Mouse (Mus musculus) urinary bladder, adult 18-20 months (tissue): ENCODE data around the gene Ulk3.

Experiments used
- DNase-seq, 2 experiments: peaks; one replicate each; pipeline ENCODE4 v3.0.0; 2022; ENCODE audit warnings: low spot score in 2 of 2, mixed read lengths in 2 of 2

The Ulk3 gene

DNA sequence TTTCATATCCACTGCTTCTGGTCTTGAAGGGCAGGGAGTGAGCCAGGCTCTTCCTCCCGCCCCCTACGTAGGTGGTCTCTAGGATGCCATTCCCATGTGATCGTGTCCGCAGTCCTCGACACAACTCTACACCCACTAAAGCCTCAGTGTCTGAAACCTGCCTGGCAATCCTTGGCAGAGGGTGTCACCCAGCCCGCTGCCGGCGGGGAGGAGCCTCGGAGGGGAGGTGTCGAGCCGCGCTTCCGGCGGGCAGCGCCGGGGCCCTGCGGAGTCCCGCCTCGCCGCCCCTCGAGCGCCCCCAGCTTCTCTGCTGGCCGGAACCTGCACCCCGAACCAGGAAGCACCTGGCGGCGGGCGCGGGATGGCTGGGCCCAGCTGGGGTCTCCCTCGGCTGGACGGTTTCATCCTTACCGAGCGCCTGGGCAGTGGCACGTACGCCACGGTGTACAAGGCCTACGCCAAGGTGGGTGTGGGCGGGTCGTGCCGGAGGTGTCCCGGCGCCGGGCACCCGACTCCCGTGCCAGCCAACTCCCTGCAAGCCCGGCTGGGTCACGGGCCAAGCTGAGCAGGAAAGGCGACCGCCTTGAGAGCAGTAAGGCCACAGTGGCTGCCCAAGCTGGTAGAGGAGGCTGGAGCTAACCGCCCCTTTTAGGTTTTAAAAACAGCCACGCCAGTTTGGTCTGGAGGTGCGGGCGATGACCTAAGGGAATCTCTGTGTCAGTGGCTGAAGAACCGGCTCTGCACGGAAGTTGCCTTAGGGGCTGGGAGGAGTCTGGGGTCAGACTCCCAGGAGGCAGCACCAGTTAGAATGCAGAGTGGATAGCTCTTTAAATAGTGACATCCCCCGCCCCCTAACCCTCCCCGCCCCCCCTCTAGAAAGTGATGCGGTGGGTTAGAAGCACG lies at the start of gene Ulk3:
Gene Ulk3 (plus strand): TSS at position 229 of the 903 bp plus-strand sequence.
- peak; percentile 75 to 84 for DNase-seq

DNA sequence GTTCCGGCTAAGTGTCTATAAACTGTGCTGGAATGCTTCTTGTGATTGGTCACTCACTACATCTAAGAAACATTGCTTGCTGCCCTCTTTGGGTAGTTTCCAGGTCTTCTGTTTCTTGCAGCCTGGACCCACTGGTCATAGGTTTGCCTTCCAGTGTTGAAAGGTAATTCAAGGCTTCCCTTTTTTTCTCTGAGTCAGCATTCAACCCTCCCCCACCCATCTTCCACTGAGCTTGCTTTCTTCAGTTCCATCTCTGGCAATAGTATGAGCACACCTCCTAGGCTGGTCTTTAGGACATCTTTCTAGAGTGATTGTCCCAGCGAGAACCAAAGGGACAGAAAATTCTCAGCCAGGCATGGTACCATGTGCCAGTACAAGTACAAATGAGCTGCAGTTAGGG lies 49.7 kb upstream of the Ulk3 start:
- no peak for DNase-seq

DNA sequence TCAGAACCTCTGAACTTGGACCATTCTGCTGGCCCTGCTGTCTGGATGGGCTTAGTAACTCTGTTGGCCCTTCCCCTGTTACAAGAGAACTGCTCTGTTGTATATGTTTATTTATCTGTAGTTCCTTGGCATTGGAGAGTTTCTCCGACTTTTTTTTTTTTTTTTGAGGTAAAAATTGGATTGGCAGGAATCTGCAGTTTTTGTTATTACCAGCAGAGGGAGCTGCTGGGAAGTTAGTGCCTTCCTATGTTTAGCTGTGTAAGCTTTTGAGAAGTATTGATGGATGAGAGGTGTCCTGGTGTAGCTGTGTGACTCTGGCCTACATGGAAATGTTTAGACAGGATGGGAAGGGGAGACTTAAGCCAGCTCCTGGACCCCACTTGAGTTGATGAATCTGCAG lies 47.9 kb upstream of the Ulk3 start:
- no peak for DNase-seq

DNA sequence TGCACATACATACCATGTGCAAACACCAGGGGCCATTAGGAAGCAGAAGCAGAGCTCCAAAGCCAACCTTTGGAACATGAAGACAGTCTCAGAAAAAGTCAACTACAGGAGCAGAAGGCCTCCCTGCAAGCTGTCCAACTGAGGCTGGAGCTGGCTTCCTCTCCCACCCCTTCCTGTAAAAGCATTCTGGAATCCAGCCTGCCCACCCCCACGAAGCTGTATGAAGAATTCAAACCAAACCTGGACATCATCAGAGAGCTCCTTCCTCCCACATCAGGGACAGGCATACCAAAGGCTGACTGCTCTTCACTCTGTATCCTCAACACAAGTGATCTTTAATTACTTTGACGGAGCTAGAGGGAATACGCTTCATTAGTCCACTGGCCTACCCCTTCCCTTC lies 45.3 kb upstream of the Ulk3 start:
- DNase-seq = no peak

DNA sequence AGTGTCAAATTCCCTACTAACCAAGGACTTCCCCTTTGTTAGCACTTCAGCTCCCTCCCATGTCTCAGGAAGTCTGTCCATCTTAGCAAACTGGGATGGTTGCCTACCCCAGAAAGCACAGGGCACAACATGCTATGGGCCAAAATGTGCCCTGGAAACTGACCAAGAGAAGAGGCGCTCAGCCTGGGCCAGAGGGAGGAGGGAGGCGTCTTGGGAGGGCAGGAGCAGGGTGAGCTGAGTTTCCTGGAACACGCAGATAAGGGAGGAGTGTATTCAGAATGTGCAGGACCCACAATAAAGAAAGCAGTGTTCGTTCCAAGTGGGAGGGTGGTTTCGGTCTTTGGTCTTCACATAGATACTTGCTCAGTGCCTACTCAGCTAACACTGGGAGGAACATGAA lies 42.0 kb upstream of the Ulk3 start:
- no peak for DNase-seq

DNA sequence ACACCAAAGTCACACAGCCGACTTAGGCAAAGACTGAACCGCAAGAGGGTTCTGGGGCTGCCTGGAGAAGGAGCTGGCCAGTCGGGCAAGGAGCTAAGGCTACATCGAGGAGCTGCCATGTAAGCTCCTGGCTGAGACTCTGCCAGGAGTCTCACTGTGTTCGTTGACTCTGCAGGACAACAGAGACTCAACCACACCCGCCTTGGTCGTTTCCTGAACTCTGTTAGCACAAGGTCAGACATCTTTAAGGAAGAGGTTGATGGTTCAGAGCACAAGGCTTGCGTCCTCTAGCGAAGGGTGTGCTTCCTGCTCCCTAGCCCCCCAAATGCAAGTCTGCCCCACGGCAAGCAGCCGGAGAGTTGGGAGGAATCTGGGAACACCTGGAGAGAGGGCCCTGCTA lies 41.4 kb upstream of the Ulk3 start:
- DNase-seq = no peak

DNA sequence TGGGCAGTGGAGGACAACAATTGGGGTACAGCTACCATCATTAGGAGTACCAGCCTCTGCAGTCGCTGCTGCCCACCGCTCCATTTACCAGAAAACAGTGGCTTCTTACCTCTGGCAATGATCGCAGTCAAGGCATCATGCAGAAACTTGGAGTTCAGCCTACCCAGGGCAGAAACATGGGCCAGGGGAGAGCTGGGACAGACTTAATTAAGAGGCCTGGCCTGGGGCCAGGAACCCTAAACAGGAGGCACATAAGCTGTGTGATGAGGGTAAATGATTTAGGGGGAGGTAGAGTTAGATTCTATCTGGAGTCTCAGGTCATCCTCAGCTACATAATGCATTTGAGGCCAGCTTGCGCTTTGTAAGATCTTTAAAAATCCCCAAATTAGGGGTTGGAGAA lies 40.1 kb upstream of the Ulk3 start:
- DNase-seq = no peak

DNA sequence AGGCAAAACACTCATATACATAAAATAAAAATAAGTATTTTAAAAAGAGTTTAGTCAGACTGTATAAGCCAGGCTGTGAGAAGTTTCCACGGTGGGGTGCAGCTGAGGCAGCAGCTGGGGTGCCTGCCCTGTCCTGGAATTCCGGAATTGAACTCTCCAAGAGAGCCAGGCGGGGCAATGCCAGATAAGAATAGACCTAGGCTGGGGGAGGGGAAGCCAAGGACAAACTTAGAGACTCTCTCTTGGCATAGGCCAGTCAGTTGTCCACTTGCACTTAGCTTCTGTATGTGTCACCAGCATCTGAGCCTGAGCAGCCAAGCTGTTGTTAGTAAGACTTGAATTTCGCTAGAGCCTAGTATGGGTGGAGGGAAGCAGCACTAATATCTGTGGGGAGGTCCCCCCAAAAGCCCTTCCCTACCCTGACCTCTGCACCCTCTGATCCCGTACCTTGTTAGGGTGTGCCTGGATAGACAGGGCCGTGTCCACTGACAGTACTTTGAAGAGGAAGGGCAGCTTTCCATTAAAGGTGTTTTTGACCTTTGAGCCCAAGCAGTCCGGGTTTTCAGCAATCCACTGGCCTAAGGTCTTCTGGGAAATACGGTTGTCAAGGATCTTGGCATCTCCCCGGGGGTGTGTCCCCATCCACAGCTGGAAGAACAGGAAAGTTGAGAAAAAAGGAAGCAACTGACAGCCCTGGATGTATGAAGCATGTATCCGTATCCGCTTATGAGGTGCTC lies 39.0 kb upstream of the Ulk3 start:
- DNase-seq = no peak

DNA sequence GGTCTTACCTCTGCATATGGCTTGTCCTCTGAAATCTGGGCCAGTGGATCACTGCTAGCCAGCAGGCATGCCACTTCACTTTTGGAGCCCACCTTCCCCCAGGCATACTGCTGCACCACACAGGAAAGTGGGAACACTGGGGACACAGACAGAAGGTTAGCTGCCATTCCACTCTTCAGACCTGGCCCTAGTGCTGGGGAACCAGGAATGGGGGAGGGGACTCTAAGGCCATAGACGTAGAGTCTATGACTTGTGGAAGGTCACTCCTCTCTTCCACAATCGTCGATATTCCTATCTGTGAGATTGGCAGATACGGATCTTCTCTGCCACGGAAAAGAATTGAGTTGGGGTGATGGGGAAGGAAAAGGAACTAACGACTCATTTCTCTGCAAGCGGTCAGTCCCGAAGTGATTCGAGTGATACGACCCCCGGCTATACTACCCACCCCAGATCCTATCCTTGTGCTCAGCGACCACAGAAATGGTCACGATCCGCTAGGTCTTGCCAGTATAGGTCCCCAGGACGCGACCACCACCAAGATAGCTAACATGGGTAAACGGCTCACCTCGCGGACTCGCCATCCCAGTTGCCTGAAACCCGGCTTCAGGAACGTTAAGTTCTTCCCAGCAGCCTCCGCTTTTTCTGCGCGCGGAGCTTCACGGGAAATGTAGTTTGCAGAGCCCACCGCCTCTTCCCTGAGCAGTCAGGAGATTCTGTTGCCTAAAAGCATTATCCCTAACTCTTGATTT lies 36.9 kb upstream of the Ulk3 start, which contains the start of gene Mpi:
Gene Mpi (minus strand): TSS at position 625 of the 749 bp plus-strand sequence.
- peak; percentile 45 to 51 for DNase-seq

DNA sequence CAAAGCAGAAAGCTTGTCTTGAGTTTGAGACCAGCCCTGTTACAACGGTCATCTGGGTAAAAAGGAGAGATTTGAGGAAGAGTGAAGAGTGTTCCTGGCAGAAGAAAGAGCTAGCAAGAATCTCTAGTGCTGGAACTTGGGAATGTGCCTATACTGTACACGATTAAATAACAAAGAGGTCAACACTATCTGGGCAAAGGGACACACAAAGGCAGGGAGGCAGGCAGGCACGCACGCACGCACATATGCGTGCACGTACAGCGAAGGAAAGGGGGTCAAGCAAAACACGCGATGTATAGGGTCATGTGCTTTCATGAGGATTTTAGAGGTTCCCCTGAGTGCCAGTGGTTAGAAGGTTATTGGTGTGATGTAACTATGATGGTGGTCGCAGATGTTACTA lies 36.1 kb upstream of the Ulk3 start:
- DNase-seq = no peak

DNA sequence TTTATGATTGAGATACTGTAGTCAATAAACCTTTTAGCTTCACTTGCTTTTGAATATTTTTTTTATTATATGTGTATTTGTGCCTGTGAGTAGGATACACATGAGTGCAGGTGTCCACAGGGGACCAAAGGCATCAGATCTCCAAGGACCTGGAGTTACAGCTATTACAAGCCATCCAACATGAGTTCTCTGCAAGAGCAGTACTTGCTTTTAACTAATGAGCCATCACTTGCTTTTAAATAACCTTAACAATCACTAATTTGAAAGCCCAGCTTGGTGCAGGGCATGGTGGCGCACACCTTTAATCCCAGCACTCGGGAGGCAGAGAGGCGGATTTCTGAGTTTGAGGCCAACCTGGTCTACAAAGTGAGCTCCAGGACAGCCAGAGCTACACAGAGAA lies 34.5 kb upstream of the Ulk3 start:
- DNase-seq = no peak

DNA sequence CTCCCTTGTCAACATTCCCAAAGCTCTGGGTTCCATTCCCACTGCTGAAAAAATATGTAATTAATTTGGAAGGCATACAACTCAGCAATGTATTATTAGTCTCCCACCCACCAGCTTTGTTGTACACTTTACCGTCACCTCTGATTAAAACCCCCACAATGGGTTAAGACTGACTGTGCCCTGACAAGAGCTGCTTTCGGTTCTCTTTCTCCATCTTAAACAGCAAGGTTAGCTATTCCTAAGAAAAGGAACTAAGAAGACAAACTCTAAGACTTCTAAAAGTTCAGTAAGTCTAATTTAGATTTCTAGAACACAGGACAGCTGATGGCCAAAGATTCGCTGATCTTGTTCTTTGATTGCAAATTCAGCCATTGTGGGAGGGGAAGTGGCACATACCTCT lies 32.0 kb upstream of the Ulk3 start:
- no peak for DNase-seq

DNA sequence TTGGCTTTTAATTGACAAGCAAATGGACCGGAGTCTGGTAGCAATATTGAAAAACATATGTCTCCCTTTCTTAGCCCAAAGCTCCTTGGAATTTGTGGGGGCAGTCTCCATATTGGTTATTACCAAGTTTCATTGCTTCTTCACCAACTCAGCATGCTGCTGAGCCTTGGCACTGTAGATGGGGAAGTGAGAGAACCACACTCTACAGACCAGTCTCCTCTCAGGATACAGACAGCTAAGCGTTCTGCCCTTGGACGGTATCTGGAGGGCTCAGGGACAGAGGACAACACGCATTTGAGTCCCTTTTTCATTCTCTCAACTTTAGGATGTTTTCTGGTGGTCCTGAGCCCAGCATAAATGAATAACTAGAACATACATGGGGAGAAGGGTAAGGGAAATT lies 30.6 kb upstream of the Ulk3 start:
- no peak for DNase-seq

DNA sequence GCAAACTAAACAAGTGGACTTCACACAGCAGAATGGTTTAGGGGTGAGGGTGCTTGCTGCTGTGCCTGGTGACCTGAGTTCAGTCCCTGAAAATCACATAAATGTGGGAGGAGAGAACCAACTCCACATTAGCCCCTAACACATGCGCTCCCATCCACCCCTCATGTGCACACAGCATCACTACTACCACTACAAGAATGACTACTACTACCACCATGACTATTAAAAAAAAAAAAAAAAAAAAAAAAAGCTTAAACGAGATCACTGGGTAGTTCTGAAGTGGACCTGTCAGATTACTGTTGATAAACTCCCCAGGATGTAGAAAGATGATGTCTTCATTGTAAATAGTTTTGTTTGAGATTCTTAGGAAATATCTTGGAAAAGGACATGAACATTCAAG lies 29.7 kb upstream of the Ulk3 start:
- no peak for DNase-seq

DNA sequence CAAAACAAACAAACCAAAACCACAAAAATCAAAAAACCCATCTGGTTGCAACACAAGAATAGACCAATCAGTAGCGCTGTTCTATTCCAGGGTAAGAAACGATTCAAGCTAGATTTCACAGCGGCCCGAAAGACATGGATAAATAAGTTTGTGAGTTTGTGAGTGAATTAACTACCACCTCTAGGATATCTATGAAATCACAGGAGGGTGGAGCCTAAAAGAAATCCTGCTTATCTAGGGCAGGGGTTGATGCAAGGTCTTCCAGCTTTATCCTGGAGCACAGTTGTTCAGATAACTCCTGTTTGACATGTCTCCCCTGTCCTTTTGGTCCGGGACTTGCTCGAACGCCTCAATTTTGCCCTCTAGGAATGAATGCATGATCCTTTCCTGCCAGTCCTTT lies 29.0 kb upstream of the Ulk3 start:
- no peak for DNase-seq

DNA sequence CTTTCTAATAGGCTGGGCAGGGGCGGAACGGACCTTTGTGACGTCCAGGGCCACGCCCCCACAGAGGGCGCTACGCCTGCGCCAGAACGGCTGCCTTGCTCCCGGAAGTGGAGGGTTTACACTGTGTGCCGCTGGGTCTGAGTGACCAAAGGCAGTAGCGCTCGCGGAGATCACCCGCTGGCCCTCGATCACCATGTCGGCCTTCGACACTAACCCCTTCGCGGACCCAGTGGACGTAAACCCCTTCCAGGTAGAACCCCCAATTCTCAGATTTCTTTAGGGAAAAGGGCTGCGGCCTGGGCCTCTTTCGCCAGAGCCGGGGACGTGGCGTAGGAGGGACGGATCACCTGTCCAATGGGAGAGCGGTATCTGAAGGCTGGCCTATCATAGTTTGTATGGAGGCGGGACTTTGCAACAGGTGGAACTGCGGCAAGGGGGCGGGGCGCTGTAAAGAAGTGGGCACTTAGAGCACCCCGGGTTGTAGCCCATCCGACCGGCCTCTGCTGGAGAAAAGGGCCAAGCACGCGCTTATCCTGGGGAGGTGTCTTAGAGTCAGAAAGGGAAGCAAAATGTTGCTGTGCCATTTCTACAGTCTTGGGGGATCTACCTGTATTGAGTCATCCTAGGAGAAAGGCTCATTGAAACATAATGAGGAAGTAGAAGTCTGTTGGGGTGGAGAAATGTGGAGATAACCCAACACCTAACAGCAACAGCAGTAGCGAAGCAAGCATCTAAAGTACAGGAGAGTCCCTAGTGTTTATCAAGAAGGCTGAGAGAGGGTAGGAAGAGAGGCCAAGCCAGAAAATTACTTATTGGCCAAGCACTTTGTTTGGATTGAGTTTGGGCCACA lies 28.2 kb upstream of the Ulk3 start, which contains the start of gene Scamp2:
Gene Scamp2 (plus strand): TSS at position 83 of the 850 bp plus-strand sequence.
- peak; percentile 89 to 96 for DNase-seq

DNA sequence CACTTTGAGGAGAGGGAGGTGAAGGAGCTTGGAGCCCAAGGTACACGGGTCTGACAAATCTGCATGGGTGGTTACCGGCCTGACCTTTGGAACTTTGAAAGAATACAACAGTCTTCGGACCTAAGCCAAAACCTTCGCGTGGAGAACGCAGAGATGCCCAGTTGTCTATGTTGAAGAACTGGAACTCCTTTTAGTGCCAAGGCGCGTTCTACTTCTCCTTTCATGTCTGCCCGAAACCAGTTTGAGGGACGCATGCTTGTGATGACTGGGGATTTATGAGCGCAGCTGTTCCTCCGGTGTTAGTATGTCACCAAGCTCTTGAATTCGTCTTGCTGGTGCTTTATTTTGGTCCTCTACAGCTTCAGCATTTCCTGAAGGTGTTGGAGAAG lies 27.5 kb upstream of the Ulk3 start:
- no peak for DNase-seq

DNA sequence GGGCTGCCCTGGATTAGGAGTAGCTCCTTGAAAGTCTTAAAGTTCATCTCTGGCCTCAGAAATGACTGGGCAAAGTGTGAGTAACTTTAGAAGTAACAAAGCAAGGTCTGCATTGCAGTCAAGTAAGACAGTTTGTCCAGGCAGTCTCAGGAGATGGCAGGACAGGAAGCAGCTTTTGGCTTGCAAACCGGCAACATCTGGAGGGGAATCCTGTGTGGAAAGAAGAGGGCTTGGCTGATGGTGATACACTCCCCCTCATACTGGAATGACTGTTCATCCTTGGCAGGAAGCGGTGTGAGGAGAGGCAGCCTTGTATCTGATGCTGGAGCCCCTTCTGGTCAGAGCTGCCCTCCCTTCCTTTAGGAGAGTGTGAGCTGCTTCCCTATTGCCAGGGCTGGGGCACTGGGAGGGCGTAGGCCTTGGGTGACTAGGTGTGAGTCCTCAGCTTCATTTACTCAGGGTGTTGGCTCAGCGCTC lies 26.3 kb upstream of the Ulk3 start:
- DNase-seq = peak in 1 of 2 experiments; percentile 18

DNA sequence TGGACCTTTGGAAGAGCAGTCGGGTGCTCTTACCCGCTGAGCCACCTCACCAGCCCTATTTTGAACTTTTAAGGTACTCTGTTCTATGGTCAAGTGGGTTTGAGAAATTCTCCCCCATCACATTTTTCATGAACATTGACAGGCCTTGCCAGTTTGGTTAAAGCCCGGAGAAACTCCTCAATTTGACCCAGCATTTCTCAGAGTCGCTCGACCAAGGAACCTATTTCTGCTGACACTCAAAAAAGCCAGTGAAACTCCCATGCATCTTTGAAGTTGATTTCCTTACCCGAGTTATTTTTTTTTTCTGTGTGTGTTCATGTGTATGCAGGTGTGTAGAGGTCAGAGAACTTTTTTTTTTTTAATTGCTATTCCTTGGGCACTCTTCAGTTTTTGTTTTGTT lies 24.6 kb upstream of the Ulk3 start:
- DNase-seq = no peak

DNA sequence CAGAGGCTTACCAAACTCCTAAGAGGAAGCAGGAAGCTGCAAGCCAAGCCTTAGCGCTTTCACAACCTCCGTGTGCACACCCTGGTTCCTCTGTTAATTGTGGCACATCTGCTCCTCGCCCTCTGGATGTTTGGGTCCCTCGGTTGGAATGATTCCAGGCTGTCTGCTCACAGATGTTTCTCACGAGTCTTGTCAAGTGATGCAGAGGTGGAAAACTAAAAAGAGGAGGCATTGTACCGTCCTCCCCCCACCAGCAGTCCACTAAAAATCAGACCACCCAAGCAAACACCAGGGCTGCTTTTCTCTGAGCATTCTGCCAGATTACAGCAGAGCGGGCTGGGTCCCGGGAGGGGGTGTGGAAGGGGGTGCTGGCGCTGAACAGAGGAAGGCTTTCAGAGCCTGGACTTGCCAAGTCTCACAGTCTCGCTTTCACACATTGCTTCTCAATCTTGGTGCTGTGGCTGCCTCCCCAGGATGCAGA lies 23.5 kb upstream of the Ulk3 start:
- DNase-seq = no peak

DNA sequence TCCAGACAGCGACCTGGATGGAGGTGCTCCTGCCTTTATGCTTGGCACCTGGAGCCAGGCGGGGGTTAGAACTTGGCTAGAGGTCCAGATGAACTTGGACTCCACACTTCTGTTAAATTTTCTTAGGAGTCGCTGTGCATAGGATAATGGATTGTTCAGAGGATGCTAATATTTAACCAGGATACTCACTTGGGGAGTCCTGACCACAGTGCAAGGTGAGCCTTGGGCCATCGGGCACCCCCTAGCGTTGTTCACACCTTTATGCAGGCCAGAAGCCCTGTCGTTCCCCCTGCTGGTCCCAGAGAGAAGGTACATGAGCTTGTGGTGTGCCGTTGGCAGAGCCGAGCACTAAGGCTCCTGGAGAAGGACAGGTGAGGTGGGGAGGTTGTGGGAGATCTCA lies 22.4 kb upstream of the Ulk3 start:
- DNase-seq = no peak
